Mouse (Mus musculus) CH12.LX (cell line): ENCODE data around the gene Gm15056. TPM values are rescaled to one million over a fixed set of nuclear protein-coding genes. Genes with fewer than 3 reads are reported as not detected.

ENCODE experiments used
- DNase-seq: peaks from one replicate; pipeline ENCODE4 v3.0.0-alpha.2; 2013; ENCODE audit errors: extremely low read depth
- H3K27ac ChIP-seq: 2 replicates; pipeline ENCODE4 v1.5.1; 2012; ENCODE audit warnings: low read depth, mild to moderate bottlenecking, control low read depth, moderate library complexity; ENCODE audit not compliant: insufficient read depth
- H3K27me3 ChIP-seq: replicated peaks from 2 replicates; pipeline ENCODE3; 2012; ENCODE audit warnings: inconsistent platforms
- H3K36me3 ChIP-seq, 2 experiments: replicated peaks in 1 of 2; 2 replicates each; pipeline versions ENCODE3 to v1.6.1; 2012; ENCODE audit warnings: inconsistent platforms in 1 of 2, low read length in 1 of 2, mild to moderate bottlenecking in 1 of 2, mixed read lengths in 1 of 2, moderate library complexity in 1 of 2; ENCODE audit not compliant: control insufficient read depth in 1 of 2, insufficient read depth in 1 of 2
- H3K4me1 ChIP-seq, 2 experiments: 2 replicates each; pipeline ENCODE4 v1.6.1; 2012; ENCODE audit warnings: inconsistent platforms in 1 of 2, moderate library complexity in 1 of 2; ENCODE audit not compliant: insufficient read depth in 2 of 2, control insufficient read depth in 1 of 2
- H3K4me2 ChIP-seq: 2 replicates; pipeline ENCODE4 v1.6.1; 2012; ENCODE audit warnings: low read depth, mild to moderate bottlenecking, control low read depth; ENCODE audit not compliant: poor library complexity, insufficient read depth, severe bottlenecking
- H3K4me3 ChIP-seq, 3 experiments: fragments of 150-350 bp in 1 of 3; sonication (generic) in 1 of 3; replicated peaks in 1 of 3; 2 replicates each; pipeline versions ENCODE3 to v1.5.1; 2011 to 2012; ENCODE audit warnings: low read depth in 2 of 3, low read length in 2 of 3, mild to moderate bottlenecking in 2 of 3, moderate library complexity in 2 of 3, control low read depth in 1 of 3, improper control_type of control experiment in 1 of 3, inconsistent platforms in 1 of 3, mixed read lengths in 1 of 3; ENCODE audit not compliant: poor library complexity in 1 of 3
- H3K79me2 ChIP-seq: replicated peaks from 2 replicates; pipeline ENCODE4 v1.6.1; 2012; ENCODE audit warnings: mild to moderate bottlenecking, moderate library complexity; ENCODE audit not compliant: control insufficient read depth, poor library complexity, insufficient read depth, severe bottlenecking; ENCODE audit errors: extremely low read depth
- H3K9ac ChIP-seq: 2 replicates; pipeline ENCODE4 v1.6.1; 2012; ENCODE audit warnings: low read depth, mild to moderate bottlenecking, control low read depth, moderate library complexity; ENCODE audit not compliant: insufficient read depth
- H3K9me3 ChIP-seq: replicated peaks from 2 replicates; pipeline ENCODE3; 2012; ENCODE audit warnings: low read length, inconsistent platforms, mixed read lengths
- BHLHE40 ChIP-seq: IDR thresholded peaks from 2 replicates; pipeline ENCODE4 v1.6.1; 2011; ENCODE audit warnings: mild to moderate bottlenecking, low read depth, low read length, improper control_type of control experiment
- CHD2 ChIP-seq: IDR thresholded peaks from 2 replicates; pipeline ENCODE4 v1.6.1; 2011; ENCODE audit warnings: low read length, improper control_type of control experiment
- E2F4 ChIP-seq: IDR thresholded peaks from 2 replicates; pipeline ENCODE4 v1.6.1; 2011; ENCODE audit warnings: low read depth, low read length, improper control_type of control experiment; ENCODE audit not compliant: insufficient replicate concordance
- ETS1 ChIP-seq: conservative IDR thresholded peaks from 2 replicates; pipeline ENCODE4 v1.6.1; 2012; ENCODE audit warnings: low read depth, mild to moderate bottlenecking, inconsistent platforms, low read length, improper control_type of control experiment, moderate library complexity
- HCFC1 ChIP-seq: IDR thresholded peaks from 2 replicates; pipeline ENCODE4 v1.6.1; 2012; ENCODE audit warnings: low read depth, mild to moderate bottlenecking, inconsistent platforms, low read length, improper control_type of control experiment
- IRF4 ChIP-seq: IDR thresholded peaks from 2 replicates; pipeline ENCODE4 v1.6.1; 2014; ENCODE audit warnings: low read depth, mild to moderate bottlenecking, inconsistent platforms, low read length, improper control_type of control experiment
- JUN ChIP-seq: IDR thresholded peaks from 2 replicates; pipeline ENCODE4 v1.6.1; 2011; ENCODE audit warnings: low read depth, mild to moderate bottlenecking, low read length, improper control_type of control experiment, moderate library complexity; ENCODE audit not compliant: insufficient read depth
- KAT2A ChIP-seq: IDR thresholded peaks from 2 replicates; pipeline ENCODE4 v1.6.1; 2012; ENCODE audit warnings: low read length, improper control_type of control experiment, inconsistent platforms; ENCODE audit not compliant: insufficient replicate concordance
- MAFK ChIP-seq: IDR thresholded peaks from 2 replicates; pipeline ENCODE4 v1.6.1; 2011; ENCODE audit warnings: low read length, improper control_type of control experiment; ENCODE audit not compliant: insufficient replicate concordance
- NELFE ChIP-seq: IDR thresholded peaks from 2 replicates; pipeline ENCODE4 v1.6.1; 2011; ENCODE audit warnings: low read depth, low read length, improper control_type of control experiment
- POLR2A ChIP-seq: IDR thresholded peaks from 2 replicates; pipeline ENCODE4 v1.6.1; 2011; ENCODE audit warnings: low read depth, mild to moderate bottlenecking, improper control_type of control experiment, low read length
- RAD21 ChIP-seq: IDR thresholded peaks from 2 replicates; pipeline ENCODE4 v1.6.1; 2011; ENCODE audit warnings: low read depth, mild to moderate bottlenecking, low read length, improper control_type of control experiment, moderate library complexity
- SIN3A ChIP-seq: IDR thresholded peaks from 2 replicates; pipeline ENCODE4 v1.6.1; 2012; ENCODE audit warnings: low read length, improper control_type of control experiment, inconsistent platforms
- SMC3 ChIP-seq: IDR thresholded peaks from 2 replicates; pipeline ENCODE4 v1.6.1; 2011; ENCODE audit warnings: low read depth, low read length, improper control_type of control experiment
- TBP ChIP-seq: conservative IDR thresholded peaks from 2 replicates; pipeline ENCODE4 v1.6.1; 2011; ENCODE audit warnings: low read depth, low read length, improper control_type of control experiment
- USF2 ChIP-seq: conservative IDR thresholded peaks from 2 replicates; pipeline ENCODE4 v1.6.1; 2011; ENCODE audit warnings: low read depth, low read length, improper control_type of control experiment
- ZKSCAN1 ChIP-seq: IDR thresholded peaks from 2 replicates; pipeline ENCODE4 v1.6.1; 2012; ENCODE audit warnings: low read depth, inconsistent platforms, low read length, improper control_type of control experiment, borderline replicate concordance
- dilution Hi-C: fragments of 300-500 bp; cut with MboI; formaldehyde crosslinking; loops from 2 replicates; pipeline ENCODE4 v1.14.3; 2020; ENCODE audit warnings: low sequenced_read_pairs; ENCODE audit not compliant: extremely low pct_unique_long_range_greater_than_20kb, extremely low pct_ligation_motif_present
- in situ Hi-C: fragments of 300-500 bp; cut with MboI; formaldehyde crosslinking; loops from 3 replicates; pipeline ENCODE4 v1.14.3; 2019; ENCODE audit warnings: low sequenced_read_pairs, low pct_ligation_motif_present, low pct_unique_long_range_greater_than_20kb, mixed read lengths
- polyA plus RNA-seq: library from polyadenylated mRNA; unstranded; fragments of >175 nt; gene quantifications from 2 replicates; pipeline ENCODE4 v1.2.1, GENCODE M21; 2012; ENCODE audit warnings: low read depth; ENCODE audit not compliant: insufficient read length
- total RNA-seq, 2 experiments: library from RNA; depleted of rRNA; stranded (reverse); fragments of 300-350 nt in 1 of 2; fragments of >200 nt in 1 of 2; gene quantifications; 2 replicates each; pipeline ENCODE4 v1.2.3; 2012 to 2014

Gene Gm15056
- total and polyA plus RNA-seq, 3 experiments, result not detected

DNA sequence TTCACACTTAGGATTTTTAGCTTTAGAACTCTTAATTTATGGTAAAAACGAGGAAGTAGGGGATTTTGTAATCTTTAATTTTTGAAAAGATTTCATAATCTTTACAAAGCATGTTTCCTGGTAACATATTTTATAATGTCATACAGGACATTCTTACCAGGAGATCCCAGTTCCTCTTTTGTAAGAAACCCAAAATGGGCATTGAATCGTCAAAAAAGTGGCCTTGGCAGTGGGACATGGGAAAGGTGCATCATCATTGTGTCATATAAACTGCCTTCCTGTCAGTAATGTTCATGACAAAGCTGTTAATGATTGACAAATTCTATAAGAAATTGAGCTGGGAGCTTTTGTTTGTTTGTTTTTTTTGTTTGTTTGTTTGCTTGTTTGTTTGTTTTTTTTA is 5.8 kb upstream of the Gm15056 start:
- H3K4me1 ChIP-seq, result no peaks in the 10 kb centered on the region
- H3K4me2 ChIP-seq, result no peak overlapping the region
- dilution Hi-C loops, result no loop called here
- H3K4me3 ChIP-seq, result no peak overlapping the region
- peaks cover 6% of the 10 kb centered on the region for H3K27me3 ChIP-seq
- no peaks in the 10 kb centered on the region for H3K9me3 ChIP-seq
- DNase-seq, result no peak
- H3K27ac ChIP-seq, result no peak overlapping the region
- no peak overlapping the region for H3K9ac ChIP-seq
- no peak for TF ChIP-seq TBP
- TF ChIP-seq USF2, result no peak
- TF ChIP-seq SMC3, result no peak
- no peak for TF ChIP-seq BHLHE40
- TF ChIP-seq E2F4, result no peak
- TF ChIP-seq POLR2A, result no peak
- TF ChIP-seq ETS1, result no peak
- in situ Hi-C loops, result no loop called here
- H3K36me3 ChIP-seq, result no peaks in the 10 kb centered on the region
- H3K79me2 ChIP-seq, result no peaks in the 10 kb centered on the region

- no peak overlapping the region for H3K4me3 ChIP-seq
- dilution Hi-C loops (no loop called here), in situ Hi-C loops (no loop called here)
- no peak overlapping the region for H3K4me2 ChIP-seq
- H3K27ac ChIP-seq, result no peak overlapping the region
- TF ChIP-seq CHD2 (no peak), JUN (no peak), IRF4 (no peak), HCFC1 (no peak), SIN3A (no peak), ZKSCAN1 (no peak)
- TF ChIP-seq, all 38 proteins: peak for 0
- Histone ChIP-seq H3K27me3 (peaks cover 3% of the 10 kb centered on the region), H3K36me3 (no peaks in the 10 kb centered on the region), H3K79me2 (no peaks in the 10 kb centered on the region), H3K4me1 (no peaks in the 10 kb centered on the region), H3K9ac (no peak overlapping the region), H3K9me3 (no peaks in the 10 kb centered on the region)
- no peak for DNase-seq
These were observed 4.7 kb upstream of the Gm15056 start for GRCm38 (mm10) chr8:20907119-20907518.

DNA sequence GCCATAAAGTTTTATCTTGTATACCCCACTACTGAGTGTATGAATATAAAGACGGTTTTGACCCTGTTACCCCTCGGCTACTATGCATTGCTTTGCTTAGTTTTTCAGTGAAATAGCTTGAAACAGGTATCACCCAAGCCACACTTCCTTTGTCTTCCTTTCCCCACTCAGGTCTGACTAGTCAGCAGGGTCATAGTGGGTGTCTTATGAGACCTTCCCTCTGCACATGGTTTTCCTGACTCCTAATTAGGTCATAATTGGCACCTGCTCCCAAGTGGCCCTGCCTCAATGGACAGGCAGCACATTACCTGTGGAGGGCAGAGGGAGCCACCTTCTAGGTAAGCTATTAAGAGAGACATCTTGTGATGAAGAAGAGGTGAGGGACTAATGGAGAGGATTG is 10.1 kb downstream of the Gm15056 start, which contains the start of gene Defb33:
Gene Defb33, plus strand, starts transcription at position 301 of the 400 bp plus-strand sequence.
- Histone ChIP-seq H3K9ac (no peak within 1 kb of the TSS), H3K27me3 (peaks cover 9% of the 10 kb centered on the region), H3K27ac (no peak within 1 kb of the TSS), H3K4me3 (no peak within 1 kb of the TSS), H3K4me2 (no peak within 1 kb of the TSS), H3K79me2 (no peaks in the 10 kb centered on the region), H3K4me1 (peaks cover 5 to 9% of the 10 kb centered on the region in 2 experiments; a peak in 2 of 4 replicates), H3K9me3 (no peaks in the 10 kb centered on the region)
- in situ Hi-C loops, result no loop called here
- no peak for DNase-seq
- dilution Hi-C loops, result no loop called here
- no peak for TF ChIP-seq RAD21
- no peak for TF ChIP-seq SIN3A
- no peak for TF ChIP-seq MAFK
- TF ChIP-seq ZKSCAN1, result no peak
- TF ChIP-seq KAT2A, result no peak
- no peak for TF ChIP-seq CHD2
- no peak for TF ChIP-seq NELFE
- TF ChIP-seq, all 38 proteins: peak for 0
- no peaks in the 10 kb centered on the region for H3K36me3 ChIP-seq
